Mouse (Mus musculus) adipocyte (in vitro differentiated cells): ENCODE measurements around the gene Ldb1.
A peak's percentile ranks its signal among the peaks of the same experiment; 100 is the strongest.
"Not testable (repeated sequence)": the region's sequence is repeated elsewhere in the genome, so short reads cannot be mapped to it uniquely, and the experiment has no call there.

ENCODE experiments used
- DNase-seq: peaks from one replicate; pipeline ENCODE4 v3.0.0-alpha.2; 2016; ENCODE audit warnings: low spot score

Gene Ldb1

GRCm38 (mm10) chr19:46028747-46029320 lies 16.2 kb downstream of the Ldb1 start:
- peak; percentile 20 for DNase-seq

- no peak for DNase-seq
Measured at GRCm38 (mm10) chr19:46026567-46026966, 18.4 kb downstream of the Ldb1 start.

GRCm38 (mm10) chr19:46024959-46025358 lies 20.1 kb downstream of the Ldb1 start:
- no peak for DNase-seq

GRCm38 (mm10) chr19:46016023-46016422 lies 29.0 kb downstream of the Ldb1 start:
- DNase-seq, result no peak

- peak; percentile 94 for DNase-seq
Measured at GRCm38 (mm10) chr19:46014572-46015178, 30.3 kb downstream of the Ldb1 start.

GRCm38 (mm10) chr19:46005680-46006079 lies 39.3 kb downstream of the Ldb1 start:
- DNase-seq, result no peak

GRCm38 (mm10) chr19:46004814-46005466 lies 40.1 kb downstream of the Ldb1 start:
- DNase-seq, result no peak

- peak; percentile 84 for DNase-seq
Measured at GRCm38 (mm10) chr19:46003371-46004226, 41.4 kb downstream of the Ldb1 start, which contains the start of gene Hps6. Hps6 (plus strand) TSS chr19:46003508.

- no peak for DNase-seq
Measured at GRCm38 (mm10) chr19:46002279-46002678, 42.7 kb downstream of the Ldb1 start.

GRCm38 (mm10) chr19:45999378-45999777 lies 45.6 kb downstream of the Ldb1 start:
- DNase-seq, result no peak

- no peak for DNase-seq
Measured at GRCm38 (mm10) chr19:45998694-45999217, 46.3 kb downstream of the Ldb1 start.

GRCm38 (mm10) chr19:45997785-45998693 lies 47.0 kb downstream of the Ldb1 start, which contains the start of gene Armh3:
Armh3 (minus strand) TSS chr19:45998488.
- peak; percentile 96 for DNase-seq

GRCm38 (mm10) chr19:45997365-45997764 lies 47.6 kb downstream of the Ldb1 start:
- no peak for DNase-seq

GRCm38 (mm10) chr19:45993981-45994737 lies 50.9 kb downstream of the Ldb1 start:
- no peak for DNase-seq

- not testable (repeated sequence) for DNase-seq
Measured at GRCm38 (mm10) chr19:45993441-45993840, 51.6 kb downstream of the Ldb1 start.

- DNase-seq, result no peak
Measured at GRCm38 (mm10) chr19:45991171-45991570, 53.8 kb downstream of the Ldb1 start.

- DNase-seq, result no peak
Measured at GRCm38 (mm10) chr19:45988238-45988637, 56.8 kb downstream of the Ldb1 start.

GRCm38 (mm10) chr19:45984379-45984778 lies 60.6 kb downstream of the Ldb1 start:
- DNase-seq, result no peak
